Mouse (Mus musculus) kidney, embryonic 16.5 days (tissue): ENCODE results near the gene Gsk3a. TPM values are rescaled to one million over a fixed set of nuclear protein-coding genes. Genes with fewer than 3 reads are reported as not detected.

Source experiments
- ATAC-seq: fragments of 200-750 bp; cut with Nextera tagmentation; 2 replicates; pipeline ENCODE4 v1.8.0; 2017; ENCODE audit warnings: moderate TSS enrichment; ENCODE audit not compliant: low FRiP score, low TSS enrichment
- H3K27ac ChIP-seq: fragments of 300-500 bp; sonication (generic); 2 replicates; pipeline ENCODE4 v1.5.1; 2014; ENCODE audit warnings: low read length
- H3K27me3 ChIP-seq: fragments of 300-500 bp; sonication (generic); 2 replicates; pipeline ENCODE4 v1.6.1; 2014; ENCODE audit warnings: low read length, control low read depth, mixed read lengths; ENCODE audit not compliant: insufficient read depth
- H3K36me3 ChIP-seq: fragments of 300-500 bp; sonication (generic); 2 replicates; pipeline ENCODE4 v1.6.1; 2014; ENCODE audit warnings: low read length, control low read depth, mixed read lengths; ENCODE audit not compliant: insufficient read depth
- H3K4me1 ChIP-seq: fragments of 300-500 bp; sonication (generic); 2 replicates; pipeline ENCODE4 v1.6.1; 2014; ENCODE audit warnings: low read length, control low read depth, mixed read lengths; ENCODE audit not compliant: insufficient read depth
- H3K4me2 ChIP-seq: fragments of 300-500 bp; sonication (generic); replicated peaks from 2 replicates; pipeline ENCODE4 v1.6.1; 2014; ENCODE audit warnings: low read depth, low read length
- H3K4me3 ChIP-seq: fragments of 300-500 bp; sonication (generic); 2 replicates; pipeline ENCODE4 v1.5.1; 2014; ENCODE audit warnings: mild to moderate bottlenecking, low read length
- H3K9ac ChIP-seq: fragments of 300-500 bp; sonication (generic); replicated peaks from 2 replicates; pipeline ENCODE4 v1.6.1; 2014; ENCODE audit warnings: low read length
- H3K9me3 ChIP-seq: fragments of 300-500 bp; sonication (generic); 2 replicates; pipeline ENCODE4 v1.6.1; 2016; ENCODE audit warnings: low read length, control low read depth
- WGBS: fragments of 180-500 bp; shearing (Covaris S2); extraction: QIAGEN DNeasy Blood & Tissue Kit; methylation state at CpG from one replicate; pipeline ENCODE4 v1.1.7; 2014; 5-methylcytosine and 5-hydroxymethylcytosine counted together
- polyA plus RNA-seq: library from polyadenylated mRNA; unstranded; fragments of >200 nt; fragmentation: Nextera tagmentation; extraction: Ambion mirVana; gene quantifications from 2 replicates; pipeline ENCODE4 v1.2.1, GENCODE M21; 2015

Gsk3a gene
- polyA plus RNA-seq, 1 experiment from 2014 or later = 9.0 TPM

DNA sequence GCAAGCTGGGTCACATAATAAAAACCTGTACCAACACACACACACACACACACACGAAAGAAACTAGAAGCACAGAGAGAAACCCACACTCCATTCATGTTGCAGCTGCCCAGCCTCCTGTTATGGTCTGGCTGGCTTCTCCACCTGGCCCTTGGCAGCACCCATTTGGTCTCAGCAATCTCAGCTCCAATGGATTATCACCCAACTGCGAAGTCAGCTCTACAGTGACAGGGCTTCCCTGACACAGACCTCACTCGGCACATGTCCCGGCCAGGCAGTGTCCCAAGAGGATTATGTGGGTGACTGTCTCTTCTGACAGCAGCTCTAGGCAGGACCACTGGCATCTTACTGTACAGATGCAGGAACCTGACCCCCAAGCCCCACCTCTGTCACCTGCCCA, 27.2 kb downstream of the Gsk3a start:
- no peak for ATAC-seq
- Histone ChIP-seq H3K9me3 (no peaks in the 10 kb centered on the region), H3K27ac (no peak overlapping the region), H3K27me3 (no peaks in the 10 kb centered on the region), H3K4me1 (no peaks in the 10 kb centered on the region), H3K36me3 (peaks cover 12% of the 10 kb centered on the region), H3K9ac (no peak overlapping the region), H3K4me2 (no peak overlapping the region), H3K4me3 (no peak overlapping the region)
- WGBS = 73% methylated on average over 4 of the region's 4 CpGs

DNA sequence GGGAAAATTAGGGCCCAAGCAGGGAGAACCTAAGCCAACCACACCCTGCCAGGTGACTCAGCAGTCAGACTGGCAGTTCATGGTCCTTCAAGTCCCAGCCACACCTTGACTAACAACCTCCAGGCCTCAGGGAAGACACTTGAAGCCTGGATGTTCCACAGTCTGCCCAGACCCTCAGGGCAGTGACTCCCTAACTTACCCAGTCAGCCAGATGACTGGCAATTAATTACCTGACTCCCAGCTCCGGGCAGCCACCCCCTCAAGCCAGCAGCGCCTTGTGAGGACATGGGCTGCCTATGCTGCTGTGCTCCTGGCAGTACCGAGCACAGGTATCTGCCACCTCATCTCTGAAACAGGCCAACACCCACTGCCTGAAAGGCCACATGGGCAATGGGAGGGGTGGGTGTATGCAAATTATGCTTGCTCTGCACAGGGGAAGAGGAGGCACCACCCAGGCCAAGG, 28.5 kb downstream of the Gsk3a start:
- Histone ChIP-seq H3K27me3 (no peaks in the 10 kb centered on the region), H3K9ac (no peak overlapping the region), H3K4me2 (no peak overlapping the region), H3K27ac (no peak overlapping the region), H3K4me3 (no peak overlapping the region), H3K4me1 (no peaks in the 10 kb centered on the region), H3K9me3 (no peaks in the 10 kb centered on the region), H3K36me3 (peaks cover 15% of the 10 kb centered on the region)
- ATAC-seq = no peak
- 36% methylated on average over 3 of the region's 3 CpGs for whole genome bisulfite sequencing

DNA sequence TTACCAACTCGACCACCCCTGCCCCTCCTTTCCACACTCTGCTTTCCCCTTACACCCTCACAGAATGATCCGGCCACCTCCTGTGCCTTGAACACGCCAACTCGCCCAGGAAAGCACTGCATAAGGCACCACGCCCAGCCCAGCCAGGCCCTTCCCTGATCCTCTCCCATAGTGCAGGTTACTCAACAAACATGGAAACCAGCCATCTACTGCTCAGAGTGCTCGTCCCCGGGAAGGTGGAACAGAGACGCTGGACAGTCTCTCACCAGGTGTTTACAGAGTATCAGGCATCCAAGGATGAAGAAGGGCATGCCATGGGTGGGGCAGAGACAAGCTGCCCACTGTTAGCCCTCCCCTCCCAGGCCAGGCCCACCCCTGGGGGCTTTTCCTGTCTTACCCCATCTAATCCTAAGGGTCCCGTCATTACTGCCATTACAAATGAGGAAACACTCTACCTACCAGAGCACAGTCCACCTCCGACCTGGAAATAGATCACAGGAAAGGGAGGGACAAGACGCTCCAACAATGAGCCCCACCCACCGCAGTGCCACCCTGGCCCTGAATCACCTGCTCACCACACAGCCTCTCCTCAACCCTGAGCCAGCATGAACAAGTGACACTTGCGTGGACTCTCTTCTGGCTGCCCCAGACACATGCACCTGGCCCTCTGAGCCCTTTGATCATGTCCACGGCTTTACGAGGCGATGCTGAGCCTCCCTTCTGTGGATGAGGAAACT, 31.4 kb downstream of the Gsk3a start:
- Histone ChIP-seq H3K36me3 (peaks cover 26% of the 10 kb centered on the region), H3K9me3 (no peaks in the 10 kb centered on the region), H3K4me1 (no peaks in the 10 kb centered on the region), H3K4me3 (no peak overlapping the region), H3K27me3 (no peaks in the 10 kb centered on the region), H3K27ac (no peak overlapping the region), H3K4me2 (no peak overlapping the region), H3K9ac (no peak overlapping the region)
- 76% methylated on average over 16 of the region's 16 CpGs for WGBS
- no peak for ATAC-seq

DNA sequence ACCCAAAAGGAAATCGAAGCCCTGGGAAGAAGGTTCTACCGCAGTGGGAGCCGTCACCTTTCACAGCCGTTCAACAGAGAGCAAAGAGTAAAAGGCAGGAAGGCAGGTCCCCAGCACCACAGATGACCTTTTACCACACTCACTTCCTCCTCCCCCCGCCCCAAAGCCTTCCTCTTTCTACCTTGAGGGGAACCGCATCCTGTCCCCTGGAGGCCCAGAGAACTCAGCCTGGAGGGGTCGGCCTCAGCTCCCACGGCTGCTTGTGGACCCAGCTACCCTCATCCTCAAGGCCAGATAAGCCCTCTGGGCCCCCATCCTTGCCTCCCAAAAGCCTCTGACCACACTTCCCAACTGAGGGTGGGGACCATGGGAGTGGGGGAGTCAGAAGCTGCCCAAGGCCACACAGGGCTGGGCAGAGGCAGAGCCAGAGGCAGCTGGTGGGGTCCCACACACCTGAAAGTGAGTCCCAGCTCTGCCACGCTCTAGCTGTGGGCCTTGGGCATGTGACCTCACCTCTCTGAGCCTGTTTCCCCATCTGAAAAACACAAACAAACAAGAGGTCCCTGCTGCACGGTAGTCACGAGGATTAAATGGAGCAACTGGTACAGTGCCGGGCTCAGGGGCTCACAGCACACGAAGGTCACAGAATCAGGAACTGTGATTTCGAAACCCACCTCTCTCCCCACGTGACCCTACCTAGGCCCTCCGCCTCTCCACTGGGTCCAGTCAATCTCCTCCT, 32.1 kb downstream of the Gsk3a start:
- H3K9ac ChIP-seq = no peak overlapping the region
- no peak overlapping the region for H3K27ac ChIP-seq
- H3K4me1 ChIP-seq = no peaks in the 10 kb centered on the region
- H3K27me3 ChIP-seq = no peaks in the 10 kb centered on the region
- peaks cover 22% of the 10 kb centered on the region for H3K36me3 ChIP-seq
- no peak overlapping the region for H3K4me2 ChIP-seq
- 68% methylated on average over 16 of the region's 16 CpGs for WGBS
- no peak for ATAC-seq
- no peaks in the 10 kb centered on the region for H3K9me3 ChIP-seq
- no peak overlapping the region for H3K4me3 ChIP-seq

DNA sequence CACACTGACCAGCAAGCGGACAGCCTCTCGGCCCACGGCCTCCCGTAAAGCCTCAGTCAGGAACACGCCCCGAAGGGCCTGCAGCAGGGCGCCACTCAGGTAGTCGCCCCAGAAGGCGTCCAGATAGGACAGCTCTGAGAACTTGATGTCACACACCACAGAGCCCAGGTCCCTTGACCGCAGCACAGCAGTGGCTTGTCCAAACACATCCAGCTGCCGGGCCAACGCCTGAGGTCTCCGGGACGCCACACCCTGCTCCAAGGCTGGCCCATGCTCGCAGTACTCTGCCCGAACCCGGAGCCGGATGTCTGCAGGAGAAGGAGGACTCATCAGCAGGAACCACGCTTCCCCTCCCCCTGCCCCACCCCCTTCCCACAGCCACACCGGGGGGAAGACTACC, 34.0 kb downstream of the Gsk3a start:
- no peak overlapping the region for H3K4me2 ChIP-seq
- no peak overlapping the region for H3K4me3 ChIP-seq
- no peak overlapping the region for H3K27ac ChIP-seq
- no peak for ATAC-seq
- H3K27me3 ChIP-seq = no peaks in the 10 kb centered on the region
- H3K9ac ChIP-seq = no peak overlapping the region
- 72% methylated on average over 20 of the region's 20 CpGs for WGBS
- peaks cover 15% of the 10 kb centered on the region; the same call in 1 of the 2 replicates for H3K36me3 ChIP-seq
- no peaks in the 10 kb centered on the region for H3K9me3 ChIP-seq
- no peaks in the 10 kb centered on the region for H3K4me1 ChIP-seq

DNA sequence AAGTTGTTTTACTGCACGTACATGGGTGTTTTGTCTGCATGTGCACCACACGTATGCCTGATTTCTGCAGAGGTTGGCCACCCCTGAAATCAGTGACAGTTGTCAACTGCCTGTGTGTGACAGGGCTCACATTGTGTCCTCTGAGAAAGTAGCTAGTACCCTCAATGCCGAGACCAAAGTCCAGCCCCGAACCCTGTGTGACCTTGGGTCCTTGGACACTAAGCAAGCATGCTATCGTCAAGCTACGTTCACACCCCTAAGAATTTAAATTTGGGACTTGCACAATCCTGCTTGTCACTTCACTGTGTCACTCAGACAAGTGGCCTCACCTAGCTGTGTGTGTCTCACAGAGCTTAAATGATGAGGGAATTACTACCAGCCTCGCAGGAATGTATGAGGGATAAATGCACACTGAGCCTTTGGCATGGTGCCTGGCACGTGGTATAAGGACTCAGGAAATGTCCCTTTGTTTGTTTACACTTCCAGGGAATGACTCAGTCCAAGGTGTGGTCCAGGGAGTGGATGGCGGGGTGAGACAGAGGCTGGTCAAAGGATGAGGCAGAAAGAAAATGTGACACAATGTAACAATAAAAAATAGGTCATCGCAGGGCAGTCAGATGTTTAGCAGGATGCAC, 40.1 kb downstream of the Gsk3a start:
- no peaks in the 10 kb centered on the region for H3K27me3 ChIP-seq
- no peak overlapping the region for H3K4me3 ChIP-seq
- 59% methylated on average over 10 of the region's 10 CpGs for WGBS
- H3K36me3 ChIP-seq = no peaks in the 10 kb centered on the region
- no peak overlapping the region for H3K9ac ChIP-seq
- no peak overlapping the region for H3K27ac ChIP-seq
- ATAC-seq = no peak
- no peak overlapping the region for H3K4me2 ChIP-seq
- no peaks in the 10 kb centered on the region for H3K9me3 ChIP-seq
- no peaks in the 10 kb centered on the region for H3K4me1 ChIP-seq

DNA sequence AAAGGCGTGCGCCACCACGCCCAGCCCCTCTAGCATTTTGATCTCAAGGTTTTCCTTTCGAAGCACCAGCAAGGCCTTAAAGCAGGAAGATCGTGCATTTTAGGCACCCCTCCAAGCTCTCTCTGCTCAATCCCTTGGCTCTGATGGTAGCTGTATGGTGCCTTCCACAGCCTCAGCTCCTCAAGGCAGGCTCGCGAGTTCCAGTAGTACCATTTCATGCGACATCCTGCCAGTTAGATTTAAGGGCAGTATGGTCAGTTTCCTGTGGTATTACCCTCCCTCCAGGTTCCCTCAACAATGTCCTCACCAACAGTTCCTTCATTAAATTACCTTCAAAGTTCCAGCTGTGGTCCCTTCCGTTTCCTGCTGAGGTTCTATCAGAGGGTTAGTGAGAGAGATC, 41.5 kb downstream of the Gsk3a start:
- no peak overlapping the region for H3K4me2 ChIP-seq
- no peaks in the 10 kb centered on the region for H3K27me3 ChIP-seq
- no peak overlapping the region for H3K4me3 ChIP-seq
- H3K9ac ChIP-seq = no peak overlapping the region
- 77% methylated on average over 9 of the region's 9 CpGs for WGBS
- no peak for ATAC-seq
- no peaks in the 10 kb centered on the region for H3K4me1 ChIP-seq
- H3K36me3 ChIP-seq = no peaks in the 10 kb centered on the region
- H3K27ac ChIP-seq = no peak overlapping the region
- H3K9me3 ChIP-seq = no peaks in the 10 kb centered on the region

DNA sequence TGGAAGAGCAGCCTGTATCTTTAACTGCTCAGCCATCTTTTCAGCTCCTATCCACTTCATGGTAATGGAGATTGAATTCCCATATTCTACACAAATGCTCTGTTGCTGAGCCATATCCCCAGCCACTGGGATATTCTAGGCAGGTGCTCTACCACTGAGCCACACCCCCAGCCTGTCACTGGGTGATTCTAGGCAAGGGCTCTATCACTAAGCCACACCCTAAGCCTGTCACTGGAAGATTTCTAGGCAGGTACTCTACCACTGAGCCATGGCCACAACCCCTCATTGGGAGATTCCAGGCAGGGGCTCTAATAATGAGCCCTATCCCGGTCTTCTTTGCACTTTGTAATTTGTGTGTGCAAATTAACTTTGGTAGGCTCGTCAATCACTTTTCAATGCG, 42.5 kb downstream of the Gsk3a start:
- no peak overlapping the region for H3K9ac ChIP-seq
- no peaks in the 10 kb centered on the region for H3K36me3 ChIP-seq
- no peaks in the 10 kb centered on the region for H3K27me3 ChIP-seq
- no peaks in the 10 kb centered on the region for H3K9me3 ChIP-seq
- no peak overlapping the region for H3K4me3 ChIP-seq
- H3K27ac ChIP-seq = no peak overlapping the region
- ATAC-seq = no peak
- WGBS = 71% methylated on average over 3 of the region's 3 CpGs
- H3K4me2 ChIP-seq = no peak overlapping the region
- no peaks in the 10 kb centered on the region for H3K4me1 ChIP-seq

DNA sequence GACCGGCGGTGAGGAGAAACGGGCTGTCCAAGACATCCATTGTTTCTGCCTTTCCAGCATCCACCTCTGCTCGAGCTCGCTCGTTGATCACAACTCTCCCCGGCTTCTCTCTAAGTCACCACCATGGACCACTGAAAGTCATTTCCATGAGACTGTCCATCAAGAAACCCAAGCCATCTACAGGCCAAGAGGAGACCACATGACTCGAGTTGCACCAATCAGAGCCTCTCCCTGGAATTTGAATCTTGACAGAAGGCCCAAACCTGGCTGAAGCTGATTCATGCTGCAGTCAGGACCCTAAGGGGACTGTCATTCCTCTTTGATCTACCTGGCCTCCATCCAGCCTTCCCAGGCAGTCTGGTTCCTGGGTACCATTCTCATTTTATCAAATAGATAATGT, 45.5 kb downstream of the Gsk3a start:
- Histone ChIP-seq H3K27ac (no peak overlapping the region), H3K9ac (no peak overlapping the region)

DNA sequence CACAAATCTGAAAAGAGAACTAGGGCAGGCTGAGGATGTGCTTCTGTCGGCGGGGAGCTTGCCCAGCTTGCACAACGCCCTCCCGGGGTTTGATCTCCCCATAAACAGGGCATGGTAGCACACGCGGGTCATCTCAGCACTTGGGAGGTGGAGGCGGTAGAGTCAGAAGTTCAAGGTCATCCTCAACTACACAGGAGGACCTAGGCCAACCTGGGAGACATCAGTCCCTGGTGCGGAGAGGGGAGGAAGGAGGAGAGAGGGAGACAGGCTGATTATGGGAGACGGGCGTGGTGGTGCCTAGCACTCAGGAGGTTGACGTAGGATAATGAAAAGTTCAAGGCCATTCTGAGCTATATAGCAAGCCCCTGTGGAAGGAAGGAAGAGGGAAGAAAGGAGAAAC, 46.8 kb downstream of the Gsk3a start:
- H3K4me2 ChIP-seq = no peak overlapping the region
- H3K9ac ChIP-seq = no peak overlapping the region
- H3K4me3 ChIP-seq = no peak overlapping the region
- no peaks in the 10 kb centered on the region for H3K9me3 ChIP-seq
- H3K27ac ChIP-seq = no peak overlapping the region
- 85% methylated on average over 11 of the region's 11 CpGs for WGBS
- no peaks in the 10 kb centered on the region for H3K4me1 ChIP-seq
- no peaks in the 10 kb centered on the region for H3K27me3 ChIP-seq
- no peaks in the 10 kb centered on the region for H3K36me3 ChIP-seq
- ATAC-seq = no peak

More for the DNA sequence above, 45.5 kb downstream of the Gsk3a start:
- no peaks in the 10 kb centered on the region for H3K4me1 ChIP-seq
- no peaks in the 10 kb centered on the region for H3K36me3 ChIP-seq
- WGBS = 81% methylated on average over 8 of the region's 8 CpGs
- H3K9me3 ChIP-seq = no peaks in the 10 kb centered on the region
- no peak overlapping the region for H3K4me3 ChIP-seq
- no peak overlapping the region for H3K4me2 ChIP-seq
- H3K27me3 ChIP-seq = no peaks in the 10 kb centered on the region
- ATAC-seq = no peak
